Comparison of ENCODE assay signal across 8 mouse cellular contexts in genomic region chr6:16221002-16221627, GRCm38 (mm10).
DNase-seq lines count a peak whose midpoint lies in the region; ATAC-seq lines count a peak whose summit lies in the region.
"Had no signal": no experiment of that assay in that cellular context is flagged by ENCODE, and none has a peak within 500 bp of the region (broad histone marks: within the 10 kb centered on the region; RNA-seq: fewer than 3 reads in every experiment).

No protein-coding gene starts in this region.

- H3K4me2 ChIP-seq in forebrain, embryonic 13.5 days: no peak overlapping the region

- H3K36me3 ChIP-seq in forebrain, embryonic 13.5 days (ENCODE audit: poor library complexity, severe bottlenecking): no peaks in the 10 kb centered on the region

- no peaks in the 10 kb centered on the region for H3K4me1 ChIP-seq in forebrain, embryonic 13.5 days

- peak; percentile 33; the same call in 1 of the 2 replicates for ATAC-seq in forebrain, embryonic 13.5 days
- no peak for ATAC-seq in erythroblast, adult 5-6 weeks (replicated peaks; ENCODE audit: low FRiP score, poor library complexity, severe bottlenecking)

- H3K4me3 ChIP-seq in forebrain, embryonic 13.5 days: no peak overlapping the region
- H3K4me3 ChIP-seq: erythroblast, embryonic 14.5 days had no signal

- no peaks in the 10 kb centered on the region for H3K9me3 ChIP-seq in forebrain, embryonic 13.5 days (replicated peaks)

- WGBS in forebrain, embryonic 13.5 days: 46% methylated on average over 3 of the region's 3 CpGs

- peaks cover 6% of the 10 kb centered on the region; the same call in 1 of the 2 replicates for H3K27me3 ChIP-seq in forebrain, embryonic 13.5 days

- no peak overlapping the region for H3K27ac ChIP-seq in forebrain, embryonic 13.5 days

- DNase-seq in ovary, postnatal 14 days (ENCODE audit: low spot score): peak; percentile 41
- no peak for DNase-seq in ovary, adult 18-20 months (ENCODE audit: low spot score)
- DNase-seq in adrenal gland, adult 2 months: peak; percentile 38
- peak; percentile 6 to 19 for DNase-seq in kidney, postnatal 4 days
- DNase-seq in lung, postnatal 36 days: peak; percentile 45

- H3K9ac ChIP-seq in forebrain, embryonic 13.5 days: no peak overlapping the region
